Mouse (Mus musculus) kidney, embryonic 14.5 days (tissue): ENCODE results near the gene Clta. TPM values are rescaled to one million over a fixed set of nuclear protein-coding genes. Genes with fewer than 3 reads are reported as not detected.

Experiments used
- ATAC-seq: fragments of 200-750 bp; cut with Nextera tagmentation; 2 replicates; pipeline ENCODE4 v1.8.0; 2017; ENCODE audit warnings: moderate number of reproducible peaks, mild to moderate bottlenecking, moderate TSS enrichment, moderate library complexity; ENCODE audit not compliant: low FRiP score, low TSS enrichment
- H3K27ac ChIP-seq: fragments of 300-500 bp; sonication (generic); 2 replicates; pipeline ENCODE4 v1.5.1; 2014; ENCODE audit warnings: low read depth, mild to moderate bottlenecking, low read length, moderate library complexity, mixed read lengths
- H3K27me3 ChIP-seq: fragments of 300-500 bp; sonication (generic); 2 replicates; pipeline ENCODE4 v1.6.1; 2014; ENCODE audit warnings: mild to moderate bottlenecking, low read length; ENCODE audit not compliant: control insufficient read depth, insufficient read depth
- H3K36me3 ChIP-seq: fragments of 300-500 bp; sonication (generic); 2 replicates; pipeline ENCODE4 v1.6.1; 2014; ENCODE audit warnings: low read length, mixed read lengths; ENCODE audit not compliant: control insufficient read depth, insufficient read depth
- H3K4me1 ChIP-seq: fragments of 300-500 bp; sonication (generic); 2 replicates; pipeline ENCODE4 v1.6.1; 2014; ENCODE audit warnings: low read length, mixed read lengths; ENCODE audit not compliant: control insufficient read depth, insufficient read depth
- H3K4me2 ChIP-seq: fragments of 300-500 bp; sonication (generic); replicated peaks from 2 replicates; pipeline ENCODE4 v1.6.1; 2014; ENCODE audit warnings: low read depth, mild to moderate bottlenecking, low read length
- H3K4me3 ChIP-seq: fragments of 300-500 bp; sonication (generic); 2 replicates; pipeline ENCODE4 v1.5.1; 2014; ENCODE audit warnings: mild to moderate bottlenecking, low read length
- H3K9ac ChIP-seq: fragments of 300-500 bp; sonication (generic); 2 replicates; pipeline ENCODE4 v1.6.1; 2014; ENCODE audit warnings: low read depth, mild to moderate bottlenecking, low read length, moderate library complexity
- H3K9me3 ChIP-seq: fragments of 300-500 bp; sonication (generic); 2 replicates; pipeline ENCODE4 v1.6.1; 2016; ENCODE audit warnings: low read length; ENCODE audit not compliant: control insufficient read depth
- WGBS: fragments of 180-500 bp; shearing (Covaris S2); extraction: QIAGEN DNeasy Blood & Tissue Kit; methylation state at CpG from one replicate; pipeline ENCODE4 v1.1.7; 2014; 5-methylcytosine and 5-hydroxymethylcytosine counted together
- polyA plus RNA-seq: library from polyadenylated mRNA; unstranded; fragments of >200 nt; fragmentation: Nextera tagmentation; extraction: Ambion mirVana; gene quantifications from 2 replicates; pipeline ENCODE4 v1.2.1, GENCODE M21; 2014

The Clta gene
- polyA plus RNA-seq, 1 experiment from 2014 or later = 242 TPM

GRCm38 (mm10) chr4:44071741-44072145, 67.5 kb downstream of the Clta start:
- WGBS = 4% methylated on average over 11 of the region's 11 CpGs
- Histone ChIP-seq H3K4me2 (peak overlapping the region; percentile 89), H3K9ac (peak overlapping the region; percentile 80), H3K4me1 (peaks cover 14% of the 10 kb centered on the region; the same call in 1 of the 2 replicates), H3K9me3 (no peaks in the 10 kb centered on the region), H3K27me3 (no peaks in the 10 kb centered on the region; the same call in 1 of the 2 replicates), H3K36me3 (no peaks in the 10 kb centered on the region), H3K4me3 (peak overlapping the region; percentile 94), H3K27ac (peak overlapping the region; percentile 51; the same call in 1 of the 2 replicates)
- peak; percentile 19; the same call in 1 of the 2 replicates for ATAC-seq

- Histone ChIP-seq H3K4me2 (peak overlapping the region; percentile 89), H3K9me3 (no peaks in the 10 kb centered on the region), H3K27ac (peak overlapping the region; percentile 51; the same call in 1 of the 2 replicates), H3K36me3 (no peaks in the 10 kb centered on the region), H3K4me1 (peaks cover 14% of the 10 kb centered on the region; the same call in 1 of the 2 replicates), H3K4me3 (peak overlapping the region; percentile 94), H3K9ac (peak overlapping the region; percentile 80), H3K27me3 (no peaks in the 10 kb centered on the region; the same call in 1 of the 2 replicates)
- under 1% methylated on average over 70 of the region's 70 CpGs for WGBS
- ATAC-seq = peak; percentile 97
These were observed 68.1 kb downstream of the Clta start for GRCm38 (mm10) chr4:44072146-44072872.

- WGBS = 10% methylated on average over 9 of the region's 9 CpGs
- Histone ChIP-seq H3K4me1 (peaks cover 14% of the 10 kb centered on the region; the same call in 1 of the 2 replicates), H3K36me3 (no peaks in the 10 kb centered on the region), H3K4me3 (peak overlapping the region; percentile 94), H3K9me3 (no peaks in the 10 kb centered on the region), H3K4me2 (peak overlapping the region; percentile 89), H3K27me3 (no peaks in the 10 kb centered on the region; the same call in 1 of the 2 replicates), H3K9ac (peak overlapping the region; percentile 80), H3K27ac (no peak overlapping the region)
- ATAC-seq = peak; percentile 33
These were observed 68.7 kb downstream of the Clta start for GRCm38 (mm10) chr4:44072873-44073441.

GRCm38 (mm10) chr4:44073799-44074198, 69.5 kb downstream of the Clta start:
- Histone ChIP-seq H3K4me2 (no peak overlapping the region), H3K4me1 (peaks cover 12% of the 10 kb centered on the region; the same call in 1 of the 2 replicates), H3K9me3 (no peaks in the 10 kb centered on the region), H3K27ac (no peak overlapping the region), H3K4me3 (no peak overlapping the region), H3K36me3 (no peaks in the 10 kb centered on the region), H3K9ac (no peak overlapping the region), H3K27me3 (no peaks in the 10 kb centered on the region; the same call in 1 of the 2 replicates)
- ATAC-seq = no peak
- WGBS = 84% methylated on average over 3 of the region's 3 CpGs

GRCm38 (mm10) chr4:44074422-44074821, 70.2 kb downstream of the Clta start:
- H3K36me3 ChIP-seq = no peaks in the 10 kb centered on the region
- 77% methylated on average over 4 of the region's 4 CpGs for WGBS
- H3K4me2 ChIP-seq = no peak overlapping the region
- no peak overlapping the region for H3K27ac ChIP-seq
- H3K9ac ChIP-seq = no peak overlapping the region
- ATAC-seq = no peak
- H3K4me1 ChIP-seq = peaks cover 11% of the 10 kb centered on the region; the same call in 1 of the 2 replicates
- H3K27me3 ChIP-seq = no peaks in the 10 kb centered on the region; the same call in 1 of the 2 replicates
- no peaks in the 10 kb centered on the region for H3K9me3 ChIP-seq
- H3K4me3 ChIP-seq = no peak overlapping the region

GRCm38 (mm10) chr4:44078358-44078933, 74.2 kb downstream of the Clta start:
- no peak overlapping the region for H3K4me2 ChIP-seq
- H3K4me3 ChIP-seq = no peak overlapping the region
- 86% methylated on average over 7 of the region's 7 CpGs for WGBS
- no peak for ATAC-seq
- H3K9ac ChIP-seq = no peak overlapping the region
- H3K27me3 ChIP-seq = no peaks in the 10 kb centered on the region
- H3K4me1 ChIP-seq = no peaks in the 10 kb centered on the region
- no peaks in the 10 kb centered on the region for H3K36me3 ChIP-seq
- H3K27ac ChIP-seq = no peak overlapping the region
- H3K9me3 ChIP-seq = no peaks in the 10 kb centered on the region

Other genes starting within 250 kb of the Clta start
- gene Olfr159, start 233.4 kb upstream of the Clta start, polyA plus RNA-seq = not detected in 2 replicates
- gene Olfr156, start 180.6 kb upstream of the Clta start, polyA plus RNA-seq = not detected in 2 replicates
- not detected in 2 replicates for gene Olfr157, start 164.3 kb upstream of the Clta start, polyA plus RNA-seq
- not detected in 2 replicates for gene Olfr155, start 152.9 kb upstream of the Clta start, polyA plus RNA-seq
- 16.9 and 26.2 TPM in 2 replicates for gene Reck, start 128.9 kb upstream of the Clta start, polyA plus RNA-seq
- 51.4 and 63.6 TPM in 2 replicates for gene Glipr2, start 47.1 kb upstream of the Clta start, polyA plus RNA-seq
- not detected in 2 replicates for gene Ccin, start 21.0 kb upstream of the Clta start, polyA plus RNA-seq
- gene Gne, start 79.7 kb downstream of the Clta start, polyA plus RNA-seq = 14.4 and 23.2 TPM in 2 replicates
- 25.8 and 41.0 TPM in 2 replicates for gene Rnf38, start 229.3 kb downstream of the Clta start, polyA plus RNA-seq